In the genomic region with DNA sequence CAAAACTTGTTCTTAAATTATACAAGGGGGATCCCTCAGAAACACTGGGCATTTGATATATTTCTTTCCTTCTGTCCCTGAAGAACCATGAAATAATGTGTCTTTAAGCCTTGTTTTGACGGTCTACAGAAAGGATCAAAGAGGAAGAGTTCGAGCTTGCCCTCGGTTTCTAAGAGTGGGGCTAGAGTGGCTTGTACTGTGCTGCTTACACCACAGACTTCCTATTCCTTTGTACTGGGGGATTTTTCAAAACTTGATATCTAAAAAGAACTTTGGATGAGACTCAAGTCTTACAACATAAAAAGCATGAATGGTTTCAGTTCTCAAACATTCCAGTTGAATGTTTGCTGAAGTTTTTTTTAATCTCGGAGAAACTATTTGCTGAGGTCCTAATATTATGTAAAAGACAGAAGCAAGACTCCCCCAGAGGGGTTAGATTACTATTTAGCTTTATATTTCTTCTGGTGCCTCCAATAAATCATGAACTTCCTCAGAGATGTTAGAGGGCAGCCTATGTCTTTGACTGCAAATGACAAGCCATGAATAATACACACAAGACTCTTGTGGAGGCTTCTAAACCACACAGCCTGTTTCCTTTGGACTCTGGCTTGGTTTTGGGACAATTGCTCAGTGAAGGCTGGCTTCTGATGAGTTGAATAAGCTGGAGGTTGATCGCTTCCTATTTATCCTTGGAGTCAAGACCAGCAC, we compare ENCODE assay signal across 20 mouse cellular contexts.
DNase-seq lines count a peak whose midpoint lies in the region; ATAC-seq and TF ChIP-seq lines count a peak whose summit lies in the region.
"Had no signal": no experiment of that assay in that cellular context is flagged by ENCODE, and none has a peak within 500 bp of the region (broad histone marks: within the 10 kb centered on the region; RNA-seq: fewer than 3 reads in every experiment).

No protein-coding gene starts in this region.

- H3K27me3 ChIP-seq in embryonic facial prominence, embryonic 14.5 days (replicated peaks; ENCODE audit: control insufficient read depth, insufficient read depth, low read length), result no peaks in the 10 kb centered on the region; the same call in 1 of the 2 replicates
- no peaks in the 10 kb centered on the region for H3K27me3 ChIP-seq in embryonic facial prominence, embryonic 10.5 days (replicated peaks; ENCODE audit: low read depth, poor library complexity, severe bottlenecking)
- H3K27me3 ChIP-seq in kidney, postnatal 0 days (ENCODE audit: insufficient read depth, low read length), result no peaks in the 10 kb centered on the region
- H3K27me3 ChIP-seq in lung, postnatal 0 days (replicated peaks; ENCODE audit: insufficient read depth, low read length), result no peaks in the 10 kb centered on the region
- H3K27me3 ChIP-seq: embryonic facial prominence, embryonic 12.5 days; forebrain, embryonic 15.5 days; liver, embryonic 13.5 days; neural tube, embryonic 12.5 days had no signal

- H3K4me1 ChIP-seq in embryonic facial prominence, embryonic 14.5 days (ENCODE audit: control insufficient read depth, insufficient read depth, low read length), result 0 out of 2 replicates have a peak, but pooled peaks cover 2% of the 10 kb centered on the region
- peaks cover 5% of the 10 kb centered on the region; the same call in 1 of the 2 replicates for H3K4me1 ChIP-seq in embryonic facial prominence, embryonic 10.5 days
- 0 out of 2 replicates have a peak, but pooled peaks cover 3% of the 10 kb centered on the region for H3K4me1 ChIP-seq in kidney, postnatal 0 days (replicated peaks; ENCODE audit: insufficient read depth, low read length)
- peaks cover 15% of the 10 kb centered on the region; the same call in 1 of the 2 replicates for H3K4me1 ChIP-seq in lung, postnatal 0 days (ENCODE audit: insufficient read depth, low read depth, low read length)
- H3K4me1 ChIP-seq: embryonic facial prominence, embryonic 12.5 days; limb, embryonic 12.5 days; liver, embryonic 13.5 days; neural tube, embryonic 12.5 days had no signal

- H3K36me3 ChIP-seq in embryonic facial prominence, embryonic 14.5 days (ENCODE audit: control insufficient read depth, insufficient read depth, low read length), result no peaks in the 10 kb centered on the region
- H3K36me3 ChIP-seq in embryonic facial prominence, embryonic 10.5 days (replicated peaks), result no peaks in the 10 kb centered on the region
- no peaks in the 10 kb centered on the region for H3K36me3 ChIP-seq in kidney, postnatal 0 days (ENCODE audit: insufficient read depth, low read length)
- H3K36me3 ChIP-seq in lung, postnatal 0 days (ENCODE audit: insufficient read depth, low read length), result no peaks in the 10 kb centered on the region
- H3K36me3 ChIP-seq: embryonic facial prominence, embryonic 12.5 days; forebrain, embryonic 15.5 days; heart, embryonic 12.5 days; limb, embryonic 12.5 days; liver, embryonic 13.5 days; neural tube, embryonic 12.5 days had no signal

- intact Hi-C loops in left cerebral cortex, postnatal 36 days (cut with DNase I), result no loop called here

- H3K27ac ChIP-seq in embryonic facial prominence, embryonic 14.5 days (replicated peaks; ENCODE audit: low read depth, low read length), result no peak overlapping the region
- no peak overlapping the region for H3K27ac ChIP-seq in embryonic facial prominence, embryonic 10.5 days (replicated peaks)
- H3K27ac ChIP-seq in kidney, postnatal 0 days, result no peak overlapping the region
- no peak overlapping the region for H3K27ac ChIP-seq in lung, postnatal 0 days (ENCODE audit: low read length)
- H3K27ac ChIP-seq: embryonic facial prominence, embryonic 12.5 days; forebrain, embryonic 15.5 days; hindbrain, postnatal 0 days; limb, embryonic 12.5 days; liver, embryonic 13.5 days; neural tube, embryonic 12.5 days had no signal

- H3K9ac ChIP-seq in embryonic facial prominence, embryonic 14.5 days (ENCODE audit: low read depth, low read length), result no peak overlapping the region
- H3K9ac ChIP-seq in kidney, postnatal 0 days (ENCODE audit: low read depth, low read length), result no peak overlapping the region
- H3K9ac ChIP-seq in lung, postnatal 0 days (replicated peaks; ENCODE audit: low read depth), result no peak overlapping the region
- H3K9ac ChIP-seq: embryonic facial prominence, embryonic 12.5 days; forebrain, embryonic 15.5 days; heart, embryonic 12.5 days; limb, embryonic 12.5 days; liver, embryonic 13.5 days; neural tube, embryonic 12.5 days had no signal

- no peak for TF ChIP-seq EP300 in lung, postnatal 0 days (IDR thresholded peaks at IDR 0.05)

- H3K9me3 ChIP-seq in embryonic facial prominence, embryonic 14.5 days (ENCODE audit: control insufficient read depth, low read length), result no peaks in the 10 kb centered on the region
- H3K9me3 ChIP-seq in embryonic facial prominence, embryonic 10.5 days, result no peaks in the 10 kb centered on the region
- no peaks in the 10 kb centered on the region for H3K9me3 ChIP-seq in kidney, postnatal 0 days (replicated peaks; ENCODE audit: low read length)
- no peaks in the 10 kb centered on the region for H3K9me3 ChIP-seq in lung, postnatal 0 days (ENCODE audit: low read length)
- H3K9me3 ChIP-seq: embryonic facial prominence, embryonic 12.5 days; forebrain, embryonic 15.5 days; heart, embryonic 12.5 days; limb, embryonic 12.5 days; liver, embryonic 13.5 days; neural tube, embryonic 12.5 days had no signal

- ATAC-seq in embryonic facial prominence, embryonic 14.5 days (ENCODE audit: low read depth), result no peak; the same call in 1 of the 2 replicates
- ATAC-seq in kidney, postnatal 0 days (replicated peaks; ENCODE audit: low FRiP score, low read depth), result no peak
- 0 out of 2 replicates have a peak, but pooled peaks have one; percentile 23 for ATAC-seq in lung, postnatal 0 days
- ATAC-seq: forebrain, embryonic 15.5 days; hindbrain, postnatal 0 days; intestine, embryonic 16.5 days had no signal

- no peak overlapping the region for H3K4me2 ChIP-seq in embryonic facial prominence, embryonic 14.5 days (ENCODE audit: low read depth, low read length)
- H3K4me2 ChIP-seq in kidney, postnatal 0 days (ENCODE audit: low read length), result no peak overlapping the region
- no peak overlapping the region for H3K4me2 ChIP-seq in lung, postnatal 0 days (replicated peaks; ENCODE audit: low read depth, low read length)
- H3K4me2 ChIP-seq: embryonic facial prominence, embryonic 12.5 days; forebrain, embryonic 15.5 days; heart, embryonic 12.5 days; limb, embryonic 12.5 days; liver, embryonic 13.5 days; neural tube, embryonic 12.5 days had no signal

- DNase-seq in embryonic facial prominence, embryonic 14.5 days (ENCODE audit: low spot score), result peak; percentile 22
- DNase-seq in embryonic facial prominence, embryonic 10.5 days (ENCODE audit: low spot score), result no peak
- DNase-seq in kidney, postnatal 0 days (ENCODE audit: low spot score), result peak; percentile 89
- no peak for DNase-seq in kidney, postnatal 10 days
- peak; percentile 75 for DNase-seq in lung, postnatal 0 days (ENCODE audit: low spot score)
- no peak for DNase-seq in lung, adult 18-20 months
- DNase-seq in left cerebral cortex, postnatal 36 days (ENCODE audit: low spot score in 2 of 2), result no peak
- DNase-seq in layer of hippocampus, adult 9-10 months (ENCODE audit: low spot score), result no peak
- DNase-seq: adrenal gland, postnatal 36 days; cerebellum, adult 9-10 months; heart, postnatal 10 days; liver, embryonic 13.5 days; midbrain, embryonic 14.5 days had no signal

- no peak overlapping the region for H3K4me3 ChIP-seq in embryonic facial prominence, embryonic 14.5 days (ENCODE audit: low read depth, low read length)
- no peak overlapping the region for H3K4me3 ChIP-seq in embryonic facial prominence, embryonic 10.5 days
- H3K4me3 ChIP-seq in kidney, postnatal 0 days (replicated peaks; ENCODE audit: low read depth, low read length), result no peak overlapping the region
- no peak overlapping the region for H3K4me3 ChIP-seq in lung, postnatal 0 days (ENCODE audit: low read depth, low read length)
- H3K4me3 ChIP-seq: embryonic facial prominence, embryonic 12.5 days; forebrain, embryonic 15.5 days; heart, embryonic 12.5 days; limb, embryonic 12.5 days; liver, embryonic 13.5 days; neural tube, embryonic 12.5 days had no signal

- TF ChIP-seq CTCF in kidney, postnatal 0 days (IDR thresholded peaks at IDR 0.05; ENCODE audit: low read depth), result no peak
- TF ChIP-seq CTCF in lung, postnatal 0 days (IDR thresholded peaks at IDR 0.05), result no peak

- 72% methylated on average over 5 of the region's 5 CpGs for WGBS in embryonic facial prominence, embryonic 14.5 days
- 91% methylated on average over 5 of the region's 5 CpGs for WGBS in embryonic facial prominence, embryonic 10.5 days
- WGBS in kidney, postnatal 0 days, result 46% methylated on average over 5 of the region's 5 CpGs
- 31% methylated on average over 5 of the region's 5 CpGs for WGBS in lung, postnatal 0 days

Comparison
In these comparisons a context has a peak if more than half of its experiments do, and no peak if none do; other contexts are left out.
1. DNase-seq: peak in embryonic facial prominence, embryonic 14.5 days (single experiment), kidney, postnatal 0 days (single experiment) and lung, postnatal 0 days (single experiment); none in embryonic facial prominence, embryonic 10.5 days (single experiment), kidney, postnatal 10 days (single experiment), lung, adult 18-20 months (0 of 2), left cerebral cortex, postnatal 36 days (0 of 2) and layer of hippocampus, adult 9-10 months (single experiment).